Mouse (Mus musculus): ENCODE results near the gene Aff3. TPM values are rescaled to one million over a fixed set of nuclear protein-coding genes. Genes with fewer than 3 reads are reported as not detected.

Gene Aff3
- polyA plus RNA-seq, 1 experiment: 2.2 TPM

DNA sequence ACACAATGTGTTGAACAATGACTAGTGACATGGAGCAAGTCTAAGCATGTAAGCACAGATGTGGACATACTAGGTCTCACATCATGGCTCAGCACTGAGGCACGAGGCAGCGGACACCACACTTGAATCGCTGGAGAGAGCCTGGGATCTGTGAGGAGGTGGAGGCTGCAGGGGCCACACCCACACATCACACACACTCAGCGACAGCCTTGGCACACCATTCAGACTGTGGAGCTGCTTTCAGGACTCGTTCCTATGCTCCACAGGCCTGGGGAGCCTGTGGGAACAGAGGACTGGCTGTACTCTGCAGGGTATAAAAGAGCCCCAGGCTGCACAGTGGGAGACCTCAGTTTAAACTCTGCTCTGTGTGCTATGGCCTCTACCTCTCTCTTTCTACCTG is 270.3 kb downstream of the Aff3 start:
- WGBS: 69% methylated on average over 5 of the region's 5 CpGs

DNA sequence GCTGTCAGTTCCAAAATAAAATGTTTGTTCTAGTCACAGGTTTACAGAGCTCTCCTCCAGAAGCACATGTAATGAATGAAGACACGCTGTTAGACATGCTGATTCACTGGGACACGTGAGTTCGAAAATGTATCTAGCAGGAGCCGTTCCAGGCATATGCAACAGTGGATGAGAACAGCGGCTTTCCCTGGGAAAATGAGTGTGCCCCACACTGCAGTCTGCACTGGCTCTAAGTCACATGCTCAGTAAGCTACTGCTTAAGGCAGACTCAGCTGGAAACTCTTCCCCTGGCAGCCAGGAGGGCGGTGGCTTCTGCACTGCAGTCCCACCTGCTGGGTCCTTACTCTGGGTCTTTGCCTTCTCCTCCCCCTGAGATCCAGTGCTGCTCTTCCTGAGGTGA is 271.2 kb downstream of the Aff3 start:
- Histone ChIP-seq H3K4me3 (ENCODE audit: insufficient read depth, low read depth, low read length) (no peak overlapping the region), H3K4me1 (ENCODE audit: control insufficient read depth, insufficient read depth, low read length) (no peaks in the 10 kb centered on the region), H3K27me3 (replicated peaks; ENCODE audit: control insufficient read depth, insufficient read depth, low read length) (no peaks in the 10 kb centered on the region), H3K36me3 (ENCODE audit: control insufficient read depth, insufficient read depth, low read length) (no peaks in the 10 kb centered on the region), H3K27ac (ENCODE audit: insufficient read depth, low read depth, low read length) (no peak overlapping the region)
- WGBS: 55% methylated on average over 6 of the region's 6 CpGs
- DNase-seq: no peak
- TF ChIP-seq POLR2A (IDR thresholded peaks at IDR 0.05; ENCODE audit: low read depth, low read length): no peak

More for the DNA sequence above, 270.3 kb downstream of the Aff3 start:
- Histone ChIP-seq H3K36me3 (ENCODE audit: control insufficient read depth, insufficient read depth, low read length) (no peaks in the 10 kb centered on the region), H3K27me3 (replicated peaks; ENCODE audit: control insufficient read depth, insufficient read depth, low read length) (no peaks in the 10 kb centered on the region), H3K4me1 (ENCODE audit: control insufficient read depth, insufficient read depth, low read length) (no peaks in the 10 kb centered on the region), H3K4me3 (ENCODE audit: insufficient read depth, low read depth, low read length) (no peak overlapping the region), H3K27ac (ENCODE audit: insufficient read depth, low read depth, low read length) (no peak overlapping the region)
- TF ChIP-seq CTCF (conservative IDR thresholded peaks at IDR 0.05; ENCODE audit: insufficient read depth, insufficient read length, low read depth, low read length) (no peak), POLR2A (IDR thresholded peaks at IDR 0.05; ENCODE audit: low read depth, low read length) (no peak)
- no peak for DNase-seq

DNA sequence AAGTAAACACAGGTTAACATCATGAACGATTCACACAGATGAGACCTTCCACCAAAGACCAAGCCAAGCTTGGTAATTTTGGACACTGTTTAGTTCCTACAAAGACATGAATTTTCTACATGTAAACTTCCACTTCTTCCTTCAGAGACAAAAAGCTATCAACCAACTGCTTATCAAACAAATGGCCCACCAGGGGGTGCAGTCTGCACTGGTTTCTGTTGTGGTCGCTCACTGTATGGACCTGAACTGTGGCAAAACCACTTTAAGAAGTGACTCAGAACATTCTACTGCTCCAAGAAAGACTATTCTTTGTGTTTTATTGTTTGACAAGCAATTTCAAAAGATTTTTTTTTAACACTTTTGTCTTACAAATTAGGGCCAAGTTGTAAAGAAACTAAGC is 271.8 kb downstream of the Aff3 start:
- 39% methylated on average over 2 of the region's 2 CpGs for WGBS
- DNase-seq: peak; percentile 58
- Histone ChIP-seq H3K27me3 (replicated peaks; ENCODE audit: control insufficient read depth, insufficient read depth, low read length) (no peaks in the 10 kb centered on the region), H3K4me3 (ENCODE audit: insufficient read depth, low read depth, low read length) (no peak overlapping the region), H3K27ac (ENCODE audit: insufficient read depth, low read depth, low read length) (no peak overlapping the region), H3K4me1 (ENCODE audit: control insufficient read depth, insufficient read depth, low read length) (no peaks in the 10 kb centered on the region), H3K36me3 (ENCODE audit: control insufficient read depth, insufficient read depth, low read length) (no peaks in the 10 kb centered on the region)
- TF ChIP-seq CTCF (conservative IDR thresholded peaks at IDR 0.05; ENCODE audit: insufficient read depth, insufficient read length, low read depth, low read length): peak; percentile 54
- no peak for TF ChIP-seq POLR2A (IDR thresholded peaks at IDR 0.05; ENCODE audit: low read depth, low read length)

DNA sequence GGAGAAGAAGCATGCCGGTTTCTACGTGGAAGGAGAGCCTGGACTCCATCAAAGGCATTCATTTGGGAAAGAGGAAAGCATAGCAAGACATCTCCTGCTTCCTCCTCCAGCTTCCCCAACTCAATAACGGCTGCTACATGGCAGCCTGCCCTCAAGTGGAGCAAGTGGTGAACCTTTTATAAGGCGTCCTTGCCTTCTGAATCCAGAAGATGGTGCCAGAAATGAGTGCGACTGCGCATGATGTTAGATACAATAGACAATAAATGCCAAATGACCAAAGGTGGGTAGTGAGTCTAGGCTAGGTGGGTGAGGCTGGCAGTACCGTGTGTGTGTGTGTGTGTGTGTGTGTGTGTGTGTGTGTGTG is 273.9 kb downstream of the Aff3 start:
- Histone ChIP-seq H3K27me3 (replicated peaks; ENCODE audit: control insufficient read depth, insufficient read depth, low read length) (no peaks in the 10 kb centered on the region), H3K36me3 (ENCODE audit: control insufficient read depth, insufficient read depth, low read length) (no peaks in the 10 kb centered on the region), H3K27ac (ENCODE audit: insufficient read depth, low read depth, low read length) (no peak overlapping the region), H3K4me3 (ENCODE audit: insufficient read depth, low read depth, low read length) (no peak overlapping the region), H3K4me1 (ENCODE audit: control insufficient read depth, insufficient read depth, low read length) (no peaks in the 10 kb centered on the region)
- no peak for DNase-seq
- WGBS: 63% methylated on average over 7 of the region's 7 CpGs
- TF ChIP-seq CTCF (conservative IDR thresholded peaks at IDR 0.05; ENCODE audit: insufficient read depth, insufficient read length, low read depth, low read length) (0 out of 2 replicates have a peak, but pooled peaks have one; percentile 9), POLR2A (IDR thresholded peaks at IDR 0.05; ENCODE audit: low read depth, low read length) (no peak)

DNA sequence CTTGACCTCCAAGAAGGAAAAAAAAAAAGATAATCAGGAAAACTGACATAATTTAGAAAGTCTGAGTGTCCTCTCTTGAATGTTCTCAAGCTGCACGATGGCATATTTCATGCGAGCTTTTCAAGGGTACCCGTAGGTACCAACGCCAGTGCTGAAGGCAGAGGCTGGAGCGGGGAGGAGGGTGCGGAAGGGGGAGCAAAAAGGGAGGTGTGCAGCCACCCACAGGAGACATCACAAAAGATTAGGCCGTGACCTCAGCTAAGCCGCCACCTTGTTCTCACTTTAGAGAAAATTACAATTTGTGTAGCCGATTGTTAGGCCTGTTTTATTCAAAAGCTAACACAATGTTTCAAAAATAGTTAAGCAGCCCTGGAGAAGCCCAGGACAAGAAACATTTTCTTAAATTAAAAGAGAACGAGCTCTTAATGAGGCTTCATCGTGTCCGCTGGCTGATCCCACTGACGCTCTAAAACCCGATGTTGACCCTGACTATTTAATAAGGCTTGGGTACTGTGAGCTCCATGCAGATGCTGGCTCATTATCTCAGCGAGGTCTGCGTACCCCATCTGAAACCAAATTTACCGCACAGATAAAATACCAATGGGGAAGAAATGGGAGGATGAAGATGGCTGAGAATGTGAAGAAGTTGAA is 274.4 kb downstream of the Aff3 start:
- no peaks in the 10 kb centered on the region for H3K36me3 ChIP-seq (ENCODE audit: control insufficient read depth, insufficient read depth, low read length)
- no peak overlapping the region for H3K27ac ChIP-seq (ENCODE audit: insufficient read depth, low read depth, low read length)
- no peak overlapping the region for H3K4me3 ChIP-seq (ENCODE audit: insufficient read depth, low read depth, low read length)
- DNase-seq: no peak
- no peaks in the 10 kb centered on the region for H3K27me3 ChIP-seq (replicated peaks; ENCODE audit: control insufficient read depth, insufficient read depth, low read length)
- no peak for TF ChIP-seq CTCF (conservative IDR thresholded peaks at IDR 0.05; ENCODE audit: insufficient read depth, insufficient read length, low read depth, low read length)
- no peaks in the 10 kb centered on the region for H3K4me1 ChIP-seq (ENCODE audit: control insufficient read depth, insufficient read depth, low read length)
- WGBS: 91% methylated on average over 17 of the region's 17 CpGs

DNA sequence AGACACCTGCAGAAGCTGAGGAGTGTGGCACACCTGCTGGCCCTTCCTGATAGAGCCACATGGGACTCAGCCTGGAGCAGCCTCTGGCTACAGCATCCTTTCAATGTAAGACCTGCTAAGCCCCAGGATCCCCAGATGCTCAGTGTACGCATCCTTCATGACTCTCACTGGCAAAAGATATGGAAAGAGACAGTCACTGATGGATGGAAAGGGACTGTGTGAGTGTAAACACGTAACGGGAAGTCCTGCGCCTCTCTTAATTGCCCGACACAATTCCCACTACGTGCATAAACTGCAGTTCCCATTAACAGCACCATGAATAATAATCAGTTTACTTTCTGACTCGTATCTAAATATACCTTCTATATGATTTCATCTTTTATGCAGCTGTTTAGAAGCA is 275.2 kb downstream of the Aff3 start:
- WGBS: 84% methylated on average over 7 of the region's 7 CpGs

DNA sequence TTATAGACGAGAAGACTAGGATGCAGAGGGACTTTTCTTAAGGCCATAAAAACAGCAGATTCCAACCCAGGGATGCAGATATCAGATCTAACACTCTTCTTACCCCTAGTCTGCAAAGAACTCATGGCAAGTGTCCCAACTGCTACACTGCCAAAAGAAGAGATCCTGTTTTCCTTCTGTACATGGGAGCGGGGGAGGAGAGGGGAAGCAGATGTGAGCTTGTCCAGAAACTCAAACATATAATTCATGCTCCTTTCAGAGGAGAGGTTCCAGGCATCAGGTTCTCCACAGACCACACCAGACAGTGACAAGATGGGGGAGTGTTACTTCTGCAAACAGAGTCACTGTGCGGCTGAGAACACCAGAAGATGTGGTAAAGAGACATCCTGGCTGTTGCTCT is 276.3 kb downstream of the Aff3 start:
- Histone ChIP-seq H3K36me3 (ENCODE audit: control insufficient read depth, insufficient read depth, low read length) (no peaks in the 10 kb centered on the region), H3K4me3 (ENCODE audit: insufficient read depth, low read depth, low read length) (no peak overlapping the region), H3K4me1 (ENCODE audit: control insufficient read depth, insufficient read depth, low read length) (no peaks in the 10 kb centered on the region), H3K27me3 (replicated peaks; ENCODE audit: control insufficient read depth, insufficient read depth, low read length) (no peaks in the 10 kb centered on the region), H3K27ac (ENCODE audit: insufficient read depth, low read depth, low read length) (no peak overlapping the region)
- TF ChIP-seq POLR2A (IDR thresholded peaks at IDR 0.05; ENCODE audit: low read depth, low read length): no peak
- WGBS: 65% methylated on average over 3 of the region's 3 CpGs
- no peak for DNase-seq

More for the DNA sequence above, 275.2 kb downstream of the Aff3 start:
- Histone ChIP-seq H3K27me3 (replicated peaks; ENCODE audit: control insufficient read depth, insufficient read depth, low read length) (no peaks in the 10 kb centered on the region), H3K4me3 (ENCODE audit: insufficient read depth, low read depth, low read length) (no peak overlapping the region), H3K27ac (ENCODE audit: insufficient read depth, low read depth, low read length) (no peak overlapping the region), H3K4me1 (ENCODE audit: control insufficient read depth, insufficient read depth, low read length) (no peaks in the 10 kb centered on the region), H3K36me3 (ENCODE audit: control insufficient read depth, insufficient read depth, low read length) (no peaks in the 10 kb centered on the region)
- TF ChIP-seq POLR2A (IDR thresholded peaks at IDR 0.05; ENCODE audit: low read depth, low read length) (no peak), CTCF (conservative IDR thresholded peaks at IDR 0.05; ENCODE audit: insufficient read depth, insufficient read length, low read depth, low read length) (no peak)
- DNase-seq: no peak

DNA sequence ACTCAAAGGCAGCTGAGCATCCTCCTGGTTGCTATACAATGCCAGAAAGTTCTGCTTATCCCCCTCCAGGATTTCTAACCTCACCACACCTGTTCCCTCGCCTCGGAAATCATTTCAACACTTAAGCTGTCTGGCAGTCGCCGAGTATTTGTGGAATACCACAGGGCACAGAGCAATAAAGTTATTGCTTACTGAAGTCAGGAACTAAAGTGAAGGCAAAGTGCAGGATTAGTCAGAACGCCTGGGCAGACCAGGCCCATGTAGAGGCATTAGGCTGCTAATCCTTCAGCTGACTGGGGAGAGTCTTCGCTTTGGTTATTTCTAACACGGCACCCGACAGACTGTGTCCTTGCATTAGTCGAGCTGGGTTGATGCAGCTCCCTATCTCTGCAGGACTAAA is 277.3 kb downstream of the Aff3 start:
- TF ChIP-seq CTCF (conservative IDR thresholded peaks at IDR 0.05; ENCODE audit: insufficient read depth, insufficient read length, low read depth, low read length): no peak
- no peak for TF ChIP-seq POLR2A (IDR thresholded peaks at IDR 0.05; ENCODE audit: low read depth, low read length)
- Histone ChIP-seq H3K27ac (ENCODE audit: insufficient read depth, low read depth, low read length) (no peak overlapping the region), H3K4me3 (ENCODE audit: insufficient read depth, low read depth, low read length) (no peak overlapping the region), H3K4me1 (ENCODE audit: control insufficient read depth, insufficient read depth, low read length) (no peaks in the 10 kb centered on the region), H3K36me3 (ENCODE audit: control insufficient read depth, insufficient read depth, low read length) (no peaks in the 10 kb centered on the region), H3K27me3 (replicated peaks; ENCODE audit: control insufficient read depth, insufficient read depth, low read length) (no peaks in the 10 kb centered on the region)
- no peak for DNase-seq
- 64% methylated on average over 9 of the region's 9 CpGs for WGBS
